Mouse (Mus musculus): ENCODE data around the gene Ica1.
A peak's percentile ranks its signal among the peaks of the same experiment; 100 is the strongest.

The Ica1 gene

DNA sequence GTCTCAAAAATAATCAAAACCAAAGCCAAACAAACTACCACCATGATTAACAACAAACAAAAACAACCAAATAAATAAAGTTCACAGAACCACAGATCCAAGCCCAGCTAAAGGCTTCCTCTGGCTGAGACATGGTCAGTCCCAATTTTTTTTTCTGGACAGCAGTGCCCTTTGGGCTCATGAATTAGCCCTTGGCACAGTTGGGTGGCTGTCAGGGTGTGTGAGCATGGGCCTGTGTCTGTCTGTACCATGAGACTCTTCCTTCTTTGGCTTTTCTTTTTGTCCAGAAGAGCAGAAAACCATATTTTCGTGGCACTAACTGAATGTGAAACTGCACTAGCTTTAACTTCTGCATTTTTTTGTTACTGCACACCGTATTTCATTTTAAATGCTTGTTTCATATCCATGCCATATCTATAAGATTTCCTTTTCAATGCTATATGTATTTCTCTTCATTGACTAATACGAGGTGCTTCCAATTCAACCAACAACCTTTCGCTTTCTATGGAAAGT, 34.0 kb downstream of the Ica1 start:
- no peak for DNase-seq (ENCODE audit: low read depth, low spot score)

DNA sequence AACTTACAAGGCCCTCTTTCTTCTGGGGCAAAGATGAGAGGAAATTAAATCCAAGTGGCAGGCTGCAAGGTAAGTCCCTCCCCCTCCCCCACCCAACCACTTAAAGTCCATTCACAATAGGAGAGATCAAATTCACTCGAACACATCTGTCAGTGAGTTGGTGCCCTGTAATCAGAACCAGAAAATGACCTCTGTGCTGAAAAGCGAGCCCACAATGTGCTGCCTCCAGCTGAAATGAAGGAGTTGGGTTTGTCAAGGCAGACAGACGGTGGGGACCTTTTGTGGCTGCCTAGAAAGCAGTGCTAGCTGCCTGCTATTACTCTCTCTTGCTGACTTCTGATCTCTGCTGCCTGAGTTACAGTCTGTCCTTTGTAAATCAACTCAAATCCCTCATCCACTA, 35.8 kb downstream of the Ica1 start:
- peak; percentile 14 for DNase-seq (ENCODE audit: low read depth, low spot score)

DNA sequence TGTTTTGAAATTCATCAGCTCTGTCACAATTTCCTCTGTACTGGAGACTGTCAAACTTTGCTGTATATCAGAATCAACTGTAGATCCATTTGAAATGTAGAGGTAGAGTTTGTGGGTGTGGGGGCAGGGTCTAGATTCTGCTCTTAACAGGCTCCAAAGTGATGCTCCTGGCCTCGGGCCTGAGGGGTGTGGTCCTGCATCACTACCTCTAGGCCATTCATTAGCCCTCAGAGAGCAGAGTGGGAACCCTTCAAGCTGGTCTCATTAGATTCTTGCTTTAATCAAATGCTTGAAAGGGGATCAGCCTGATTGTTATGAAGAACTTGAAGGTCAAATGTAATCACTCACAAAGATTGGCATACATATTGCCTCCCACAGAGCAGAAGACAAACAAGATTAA, 36.6 kb downstream of the Ica1 start:
- no peak for DNase-seq (ENCODE audit: low read depth, low spot score)

DNA sequence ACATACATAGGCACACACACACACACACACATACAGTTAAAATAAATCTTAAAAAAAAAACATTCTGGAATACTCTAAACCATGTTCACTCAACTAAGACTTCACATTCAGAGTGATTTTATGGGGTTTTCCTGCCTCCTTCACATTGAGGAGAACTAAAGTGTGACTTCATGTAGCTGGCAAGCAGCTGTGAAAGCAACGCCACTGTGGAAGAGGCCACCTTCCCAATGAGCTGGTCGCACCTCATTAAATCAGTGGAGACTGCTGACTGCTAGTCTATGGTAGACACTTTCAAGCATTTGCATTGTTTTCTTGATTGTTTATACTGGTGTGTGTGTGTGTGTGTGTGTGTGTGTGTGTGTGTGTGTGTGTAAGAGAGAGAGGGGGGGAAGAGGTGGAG, 38.2 kb downstream of the Ica1 start:
- no peak for DNase-seq (ENCODE audit: low read depth, low spot score)

DNA sequence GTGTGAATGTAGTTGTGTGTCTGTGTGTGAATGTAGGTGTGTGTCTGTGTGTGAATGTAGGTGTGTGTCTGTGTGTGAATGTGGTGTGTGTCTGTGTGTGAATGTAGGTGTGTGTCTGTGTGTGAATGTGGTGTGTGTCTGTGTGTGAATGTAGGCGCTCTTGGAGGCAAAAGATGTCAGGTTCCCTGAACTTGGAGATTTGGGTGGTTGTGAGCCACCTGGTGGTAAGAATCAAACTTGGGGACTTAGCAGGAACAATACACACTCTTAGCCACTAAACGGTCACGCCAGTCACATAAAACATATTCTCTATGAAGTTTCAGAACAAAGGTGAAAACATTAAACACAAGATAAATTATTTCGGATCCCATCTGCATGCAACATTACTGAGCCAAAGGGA, 39.9 kb downstream of the Ica1 start:
- DNase-seq (ENCODE audit: low read depth, low spot score) = peak; percentile 26

DNA sequence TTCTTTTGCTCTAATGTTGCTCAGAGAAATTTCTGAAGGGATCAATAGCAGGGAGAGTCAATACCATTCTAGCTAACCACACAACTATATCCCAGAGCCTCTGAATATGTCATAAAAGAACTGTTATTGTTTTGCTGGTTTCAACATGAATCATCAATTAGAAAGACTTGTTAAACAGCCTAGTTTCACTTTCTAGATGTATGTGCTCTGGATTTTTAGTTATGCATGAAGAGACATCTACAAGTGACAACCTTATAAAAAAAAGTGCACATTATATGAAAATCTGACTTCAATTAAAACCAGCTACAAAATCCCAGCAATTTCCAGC, 41.8 kb downstream of the Ica1 start:
- no peak for DNase-seq (ENCODE audit: low read depth, low spot score)

DNA sequence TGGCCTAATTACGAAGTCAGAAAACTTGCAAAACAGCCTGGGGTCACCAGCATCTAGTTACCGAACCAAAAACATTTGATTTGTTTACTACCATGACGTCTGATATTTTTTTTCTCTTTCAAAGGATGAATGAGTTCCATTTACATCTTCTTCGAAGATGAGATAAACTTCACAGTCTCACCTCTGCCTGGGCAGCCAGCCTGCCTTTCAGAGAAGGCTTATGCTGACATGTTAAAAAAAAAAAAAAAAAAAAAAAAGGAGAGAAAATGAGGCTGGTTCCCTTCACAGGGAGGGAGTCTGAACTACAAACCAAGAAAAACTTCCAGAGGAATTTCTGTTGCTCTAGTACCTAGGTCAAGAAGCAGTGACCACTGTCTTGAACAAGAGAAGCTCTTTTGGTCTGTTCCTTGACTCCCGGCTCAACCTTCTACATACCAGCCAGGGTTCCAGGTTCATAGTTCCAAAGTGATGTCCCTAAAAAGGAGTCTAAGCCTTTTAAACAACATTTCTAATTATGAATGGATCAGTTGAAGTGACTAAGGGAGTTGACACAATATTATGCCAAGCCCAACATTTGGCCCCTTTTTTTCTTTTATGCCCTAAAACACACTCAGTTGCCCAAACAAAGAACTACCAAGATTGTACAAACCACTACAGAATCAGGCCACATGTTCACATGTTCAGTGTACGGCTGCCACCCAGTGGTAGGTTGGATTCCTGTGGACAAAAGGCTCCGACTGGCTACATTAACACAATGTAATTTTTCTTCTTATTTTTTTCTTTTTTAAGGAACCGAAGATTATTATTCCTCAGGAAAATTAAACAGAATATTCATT, 42.4 kb downstream of the Ica1 start:
- DNase-seq (ENCODE audit: low read depth, low spot score) = peak; percentile 32

DNA sequence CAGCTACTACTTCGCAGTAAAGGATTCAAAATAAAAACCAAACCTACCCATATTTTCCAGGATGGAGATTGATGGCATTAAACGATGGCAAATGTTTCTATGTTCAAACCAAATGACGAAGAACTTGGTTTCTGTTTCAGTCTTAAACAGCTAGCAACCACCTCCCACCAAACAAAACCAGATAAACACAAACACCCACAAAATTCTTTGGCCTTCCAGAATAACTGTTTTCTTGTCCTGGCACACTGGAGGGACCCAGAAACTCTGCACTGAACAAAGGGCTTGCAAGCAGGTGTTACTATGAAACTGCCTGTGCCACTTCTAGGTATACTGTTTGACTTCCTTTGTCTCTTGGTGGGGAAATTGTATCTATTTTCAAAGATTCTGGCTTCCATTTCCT, 43.2 kb downstream of the Ica1 start:
- DNase-seq (ENCODE audit: low read depth, low spot score) = no peak

DNA sequence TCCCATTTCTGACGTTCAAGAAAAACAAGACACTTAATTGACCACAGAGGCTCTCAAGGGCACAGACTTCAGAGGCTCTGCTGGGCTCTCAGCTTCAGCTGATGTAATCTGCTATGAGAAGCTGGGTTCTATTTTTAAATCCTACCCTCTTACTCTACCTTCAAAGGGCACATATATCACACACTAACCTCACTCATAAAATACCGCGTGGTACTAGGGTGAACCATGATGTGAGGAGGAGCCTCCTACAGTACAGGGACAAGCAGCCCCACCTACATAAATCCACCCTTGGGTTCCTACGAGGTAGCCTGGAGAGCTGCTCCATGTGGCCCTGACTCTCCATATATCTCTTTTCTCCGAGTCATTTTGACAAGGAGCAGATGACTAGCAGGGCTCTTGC, 45.8 kb downstream of the Ica1 start:
- DNase-seq (ENCODE audit: low read depth, low spot score) = no peak

DNA sequence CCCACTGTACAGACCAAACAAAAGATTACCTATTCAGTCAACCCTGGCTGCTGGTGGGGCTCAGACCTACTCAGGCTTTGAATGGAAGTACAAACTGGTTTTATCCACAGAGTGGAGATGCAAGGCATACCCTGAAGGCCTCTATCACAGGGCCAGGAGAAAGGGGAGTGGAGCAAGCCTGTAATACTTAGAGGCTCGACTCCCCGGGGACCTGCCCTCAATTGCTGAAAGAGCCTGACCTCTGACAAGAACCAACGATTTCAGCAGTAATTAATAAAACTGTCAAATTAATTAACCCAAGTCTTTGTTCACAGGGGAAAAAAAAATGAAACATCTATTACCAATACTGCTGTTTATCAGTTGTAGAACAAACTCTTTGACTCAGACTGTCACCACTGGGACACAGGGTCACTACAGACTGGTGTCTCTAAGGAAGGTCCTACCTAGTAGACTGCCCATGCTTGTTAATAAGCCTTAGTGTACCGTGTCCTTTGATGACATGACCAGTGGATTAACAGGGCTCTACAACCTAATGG, 46.6 kb downstream of the Ica1 start:
- no peak for DNase-seq (ENCODE audit: low read depth, low spot score)

DNA sequence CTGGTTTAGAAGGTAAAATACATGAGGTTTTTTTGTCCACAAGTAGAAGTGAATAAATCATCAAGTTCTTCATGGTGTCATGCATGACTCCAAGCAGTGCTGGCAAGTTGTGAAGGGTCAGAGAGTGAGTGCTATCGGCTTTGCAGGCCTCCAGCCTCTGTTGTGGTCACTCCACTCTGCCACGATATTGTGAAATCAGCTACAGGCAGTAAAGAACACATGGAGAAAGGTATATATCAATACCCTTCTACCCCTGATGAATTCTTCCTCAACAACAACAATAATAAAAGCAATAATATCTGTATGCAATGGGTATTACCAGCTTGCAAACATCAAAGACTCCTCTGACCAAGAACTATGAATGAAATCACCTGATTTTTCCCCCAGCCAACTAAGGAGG, 47.9 kb downstream of the Ica1 start:
- DNase-seq (ENCODE audit: low read depth, low spot score) = no peak

DNA sequence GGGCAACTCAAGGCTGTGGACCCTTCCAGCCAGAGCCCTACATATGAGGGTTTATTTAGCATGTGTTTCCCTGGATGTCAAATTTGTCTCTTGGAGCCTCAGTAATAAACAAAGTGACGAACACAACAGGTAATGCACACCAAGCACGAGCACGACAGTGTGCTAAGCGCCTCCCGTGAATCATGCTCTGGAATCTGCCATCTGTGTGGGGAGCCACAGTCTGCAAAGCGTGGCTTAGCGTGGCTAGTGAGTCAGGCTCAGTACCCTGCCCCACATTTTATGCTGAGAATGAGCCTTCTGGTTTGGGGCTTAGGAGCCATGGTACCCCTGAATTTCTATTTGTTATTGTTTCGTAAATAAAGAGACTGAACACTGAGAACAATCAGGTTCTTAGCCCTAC, 50.5 kb downstream of the Ica1 start:
- DNase-seq (ENCODE audit: low read depth, low spot score) = no peak

DNA sequence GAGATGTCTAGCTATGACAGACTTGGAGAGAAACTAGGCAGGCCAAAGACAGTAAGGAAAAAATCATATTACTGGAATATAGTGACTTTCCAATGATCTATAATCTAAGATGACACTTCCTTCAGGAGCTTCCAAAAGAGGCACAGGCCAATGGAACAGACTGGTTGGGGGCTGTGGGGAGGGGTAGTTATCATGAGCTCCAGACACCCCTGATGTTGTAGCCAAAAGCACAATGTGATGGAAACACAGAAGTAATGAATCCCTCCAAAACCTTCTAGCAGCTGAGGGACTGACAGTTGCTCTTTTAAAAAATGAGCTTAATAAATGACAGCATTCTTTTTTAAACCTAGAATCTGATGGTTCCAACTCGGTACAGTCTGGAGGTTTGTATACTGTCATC, 52.7 kb downstream of the Ica1 start:
- DNase-seq (ENCODE audit: low read depth, low spot score) = no peak

DNA sequence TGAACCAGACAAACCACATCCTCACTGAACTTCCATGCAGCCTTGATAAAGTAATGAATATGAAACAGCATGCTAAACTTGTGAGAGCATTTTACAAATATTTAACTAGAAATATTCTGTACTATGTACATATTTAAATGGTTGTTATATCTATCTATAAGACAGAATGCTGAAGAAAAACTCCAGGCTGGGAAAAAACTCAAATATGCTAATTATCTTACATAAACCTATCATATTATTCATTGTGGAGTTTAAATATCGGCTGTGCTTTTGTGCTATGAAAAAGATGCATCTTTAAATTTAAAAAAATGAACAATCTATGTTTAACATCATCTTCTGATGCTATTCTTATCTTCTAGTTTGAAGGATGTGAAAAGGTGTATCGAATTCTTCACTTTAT, 58.6 kb downstream of the Ica1 start:
- no peak for DNase-seq (ENCODE audit: low read depth, low spot score)

DNA sequence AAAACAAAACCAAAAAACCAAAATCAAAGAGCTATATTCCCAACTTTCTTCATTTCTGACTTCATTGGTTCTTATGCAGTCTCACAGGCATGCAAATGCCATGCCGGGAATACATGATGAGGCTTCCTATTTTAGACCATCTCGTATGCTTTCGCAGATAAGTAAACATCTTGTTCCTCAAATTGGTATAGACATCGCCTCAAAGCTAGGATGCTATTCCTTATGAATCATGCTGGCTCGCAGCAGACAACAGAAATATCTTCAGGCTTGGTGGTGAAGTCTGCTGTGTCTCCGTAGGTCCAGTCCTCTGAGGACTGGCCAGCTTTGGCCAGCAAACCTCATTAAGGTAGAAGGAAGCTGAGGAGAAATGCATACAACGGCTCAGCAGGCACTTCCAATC, 60.3 kb downstream of the Ica1 start:
- DNase-seq (ENCODE audit: low read depth, low spot score) = no peak

DNA sequence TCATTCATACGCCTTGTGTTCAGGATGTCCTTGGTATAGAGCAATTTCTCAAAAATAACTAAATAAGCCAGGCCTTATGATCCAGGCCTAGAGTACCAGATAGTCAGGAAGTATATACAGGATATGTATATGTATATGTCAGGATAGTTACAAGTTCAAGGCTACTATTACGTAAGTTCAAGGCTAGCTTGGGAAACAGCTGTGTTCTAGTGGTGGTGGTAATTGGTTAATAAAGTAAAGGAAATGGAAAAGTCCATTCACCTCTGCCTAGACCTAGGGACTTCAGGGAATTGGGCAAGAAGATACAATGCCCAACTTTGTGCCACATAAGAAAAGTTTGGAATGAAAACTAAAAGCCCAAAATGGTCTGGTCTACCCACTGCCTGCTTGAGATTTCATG, 61.7 kb downstream of the Ica1 start:
- no peak for DNase-seq (ENCODE audit: low read depth, low spot score)

DNA sequence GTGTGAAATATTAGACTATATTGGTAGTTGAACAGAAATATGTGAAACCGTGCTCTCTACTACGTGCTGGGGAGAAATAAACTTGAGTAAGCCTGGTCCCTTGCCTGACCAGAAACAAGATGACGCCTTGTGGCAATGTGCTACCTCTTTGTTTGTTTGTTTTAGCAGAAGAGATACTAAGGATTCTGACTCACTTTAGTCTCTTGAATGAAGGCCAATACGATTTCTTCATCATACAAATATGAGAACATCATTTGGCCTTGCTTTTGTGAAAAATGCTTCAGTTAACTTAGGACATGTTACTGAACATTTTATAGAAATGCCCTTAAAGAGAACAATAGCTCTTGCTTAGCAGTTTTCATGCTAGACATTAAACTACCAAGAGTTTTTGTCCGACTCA, 67.0 kb downstream of the Ica1 start:
- no peak for DNase-seq (ENCODE audit: low read depth, low spot score)

DNA sequence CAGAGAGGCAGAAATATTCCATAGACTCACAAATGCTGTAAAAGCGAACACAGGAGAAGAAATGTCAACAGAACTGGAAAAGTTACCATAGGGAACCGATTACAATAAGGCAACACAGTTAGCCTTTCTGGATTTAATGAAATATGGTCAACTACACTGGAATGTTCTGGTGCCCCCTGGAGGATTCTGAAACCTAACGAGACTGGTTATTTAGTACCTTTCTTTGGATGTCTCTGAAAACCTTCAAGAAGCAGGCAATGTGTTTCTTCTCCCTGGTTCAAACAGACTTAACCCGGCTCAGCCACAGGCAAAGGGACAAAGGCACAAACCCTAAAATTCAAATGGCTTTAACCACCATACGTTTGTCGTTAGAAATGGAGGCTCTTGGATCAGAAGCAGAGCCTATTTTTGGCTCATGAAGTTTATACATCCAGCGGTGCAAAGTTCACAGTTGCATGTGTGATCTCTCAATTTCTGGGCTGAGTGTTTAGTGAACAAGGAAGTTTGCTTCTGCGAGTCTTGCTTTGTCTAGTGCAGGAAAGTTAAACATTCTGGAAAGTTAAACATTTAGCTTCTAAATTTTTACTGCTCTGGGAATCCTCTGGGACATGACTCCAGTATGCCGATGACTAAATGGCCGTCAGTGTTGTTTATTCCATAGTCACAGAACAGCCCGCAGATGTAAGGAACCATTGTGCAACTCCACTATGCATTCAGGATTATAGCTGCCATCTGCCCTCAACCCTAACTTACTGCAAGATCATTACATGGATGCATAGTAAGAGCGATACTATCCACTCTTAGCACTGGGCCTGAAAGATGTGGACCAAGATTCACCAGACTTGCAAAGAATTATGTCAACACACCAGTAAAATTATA, 83.4 kb downstream of the Ica1 start:
- no peak for DNase-seq (ENCODE audit: low read depth, low spot score)

DNA sequence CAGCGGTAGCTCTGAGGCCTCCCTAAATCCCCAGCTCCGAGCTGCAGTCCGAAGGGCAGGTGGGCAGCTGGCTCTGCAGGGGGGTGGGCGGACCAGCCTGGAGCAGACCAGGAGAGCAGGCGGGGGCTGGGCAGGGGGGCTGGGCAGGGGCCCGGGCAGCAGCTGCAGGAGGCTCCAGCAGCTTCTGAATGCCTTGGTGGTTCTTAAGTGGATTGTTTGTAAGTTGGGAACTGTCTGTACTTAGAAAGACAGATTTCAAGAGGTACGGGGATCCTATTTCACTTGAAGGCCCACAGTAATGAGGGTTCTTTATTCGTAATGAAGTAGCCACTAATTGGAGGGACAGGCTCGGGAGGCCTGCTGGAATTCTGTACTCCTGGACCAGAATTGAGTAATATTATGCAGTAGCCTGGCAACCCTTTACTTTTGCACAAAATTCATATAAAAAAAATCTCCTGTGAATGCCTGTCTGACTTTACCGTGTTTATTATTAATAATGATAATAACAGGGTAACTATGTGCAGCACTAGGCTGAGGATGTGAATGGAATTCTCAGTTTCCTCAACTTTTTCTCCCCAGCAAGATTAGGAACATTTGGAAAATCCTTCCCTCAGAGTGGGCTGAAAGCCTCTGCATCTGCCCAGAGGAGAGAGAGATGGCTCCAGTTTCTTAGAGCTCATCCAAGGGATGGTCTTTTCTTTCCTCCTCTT, 84.2 kb downstream of the Ica1 start:
- no peak for DNase-seq (ENCODE audit: low read depth, low spot score)

DNA sequence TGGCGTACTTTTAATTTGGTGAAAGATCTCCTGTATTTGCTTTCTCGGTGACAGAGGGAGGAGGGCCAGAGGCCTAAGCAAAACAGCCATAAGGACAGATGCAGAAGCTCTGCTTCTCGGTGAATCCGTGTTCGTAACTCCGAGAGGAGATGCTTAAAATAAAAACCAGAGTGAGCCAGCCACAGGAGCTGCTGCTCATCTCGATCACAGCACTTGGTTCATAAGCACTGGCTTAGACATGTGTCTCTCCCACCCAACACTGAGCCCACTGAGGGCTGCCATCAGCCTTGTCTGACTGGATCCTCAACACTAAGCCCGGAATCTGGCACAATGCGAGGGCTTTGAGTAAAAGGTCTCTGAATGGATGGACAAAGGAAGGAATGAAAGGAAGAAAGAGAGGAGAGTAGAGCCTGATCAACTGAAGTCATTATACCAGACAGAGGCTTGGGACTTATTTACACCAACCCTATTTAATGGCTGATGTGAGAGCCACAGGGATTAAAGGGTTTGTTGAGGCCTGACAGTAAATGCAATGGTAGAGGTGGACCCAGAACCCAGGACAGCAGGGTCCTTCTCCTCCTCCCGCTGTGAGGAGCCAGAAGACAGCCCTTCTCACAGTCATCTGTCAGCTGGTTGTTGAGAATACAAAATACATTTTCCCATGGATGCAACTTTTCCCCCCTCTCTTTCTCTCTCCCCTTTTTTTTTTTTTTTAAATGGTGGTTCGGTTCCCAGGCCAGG, 85.0 kb downstream of the Ica1 start:
- no peak for DNase-seq (ENCODE audit: low read depth, low spot score)

Data from ES-CJ7 (cell line).